Mouse (Mus musculus) liver, embryonic 11.5 days (tissue): ENCODE measurements at regions not wholly inside any gene's neighbourhood (a gene's known extent, or its start where the extent isn't known, plus 50 kb on each side); places are given as distances from the start of the nearest gene placed in this dataset.

Experiments
- ATAC-seq: fragments of 200-750 bp; cut with Nextera tagmentation; replicated peaks from 2 replicates; pipeline ENCODE4 v1.8.0; 2017; ENCODE audit warnings: moderate number of reproducible peaks, mild to moderate bottlenecking, moderate TSS enrichment, moderate library complexity; ENCODE audit not compliant: low FRiP score
- DNase-seq: peaks from one replicate; pipeline ENCODE4 v3.0.0-alpha.2; 2017; ENCODE audit warnings: low spot score
- H3K27ac ChIP-seq: fragments of 300-500 bp; sonication (generic); 2 replicates; pipeline ENCODE4 v1.5.1; 2014; ENCODE audit warnings: mild to moderate bottlenecking, low read depth, low read length, control low read depth
- H3K27me3 ChIP-seq: fragments of 300-500 bp; sonication (generic); replicated peaks from 2 replicates; pipeline ENCODE4 v1.6.1; 2014; ENCODE audit warnings: low read length, mixed read lengths; ENCODE audit not compliant: control insufficient read depth, insufficient read depth
- H3K36me3 ChIP-seq: fragments of 300-500 bp; sonication (generic); 2 replicates; pipeline ENCODE4 v1.6.1; 2014; ENCODE audit warnings: mild to moderate bottlenecking, low read length, moderate library complexity, mixed read lengths; ENCODE audit not compliant: control insufficient read depth, insufficient read depth
- H3K4me1 ChIP-seq: fragments of 300-500 bp; sonication (generic); replicated peaks from 2 replicates; pipeline ENCODE4 v1.6.1; 2014; ENCODE audit warnings: low read length, mixed read lengths; ENCODE audit not compliant: control insufficient read depth, insufficient read depth
- H3K4me2 ChIP-seq: fragments of 300-500 bp; sonication (generic); 2 replicates; pipeline ENCODE4 v1.6.1; 2014; ENCODE audit warnings: mild to moderate bottlenecking, control low read depth, moderate library complexity
- H3K4me3 ChIP-seq: fragments of 300-500 bp; sonication (generic); 2 replicates; pipeline ENCODE4 v1.5.1; 2014; ENCODE audit warnings: low read depth, low read length, control low read depth
- H3K9ac ChIP-seq: fragments of 300-500 bp; sonication (generic); 2 replicates; pipeline ENCODE4 v1.6.1; 2014; ENCODE audit warnings: low read depth, low read length, control low read depth
- H3K9me3 ChIP-seq: fragments of 300-500 bp; sonication (generic); 2 replicates; pipeline ENCODE4 v1.6.1; 2016; ENCODE audit warnings: low read length, inconsistent platforms, mixed read lengths; ENCODE audit not compliant: control insufficient read depth
- WGBS: fragments of 180-500 bp; shearing (Covaris S2); extraction: QIAGEN DNeasy Blood & Tissue Kit; methylation state at CpG from one replicate; pipeline ENCODE4 v1.1.7; 2014; 5-methylcytosine and 5-hydroxymethylcytosine counted together

DNA sequence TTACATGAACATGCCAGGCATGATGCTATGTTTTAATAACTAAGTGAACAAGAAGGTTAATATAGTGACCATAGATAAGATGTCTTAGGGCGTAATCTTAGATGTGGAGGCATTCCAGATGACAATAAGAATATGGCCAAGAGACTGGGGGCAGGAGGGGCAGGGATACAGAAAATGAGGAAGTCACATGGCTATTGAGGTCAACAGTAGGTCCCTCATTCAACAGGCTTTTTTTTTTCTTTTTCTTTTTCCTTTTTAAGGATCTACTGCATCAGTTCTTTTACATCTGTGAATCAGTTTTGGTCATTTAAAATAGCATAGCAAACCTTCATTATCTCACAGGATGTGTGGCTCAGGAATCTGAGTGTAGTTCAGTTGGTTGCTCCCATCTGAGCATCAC lies 80.4 kb upstream of the Tmem164 start:
- Histone ChIP-seq H3K9ac (no peak overlapping the region), H3K4me2 (no peak overlapping the region), H3K9me3 (no peaks in the 10 kb centered on the region), H3K4me3 (no peak overlapping the region), H3K4me1 (no peaks in the 10 kb centered on the region), H3K27ac (no peak overlapping the region), H3K36me3 (no peaks in the 10 kb centered on the region), H3K27me3 (no peaks in the 10 kb centered on the region)
- ATAC-seq (no peak), DNase-seq (no peak)
- WGBS = 75% methylated on average over 1 of the region's 1 CpGs

DNA sequence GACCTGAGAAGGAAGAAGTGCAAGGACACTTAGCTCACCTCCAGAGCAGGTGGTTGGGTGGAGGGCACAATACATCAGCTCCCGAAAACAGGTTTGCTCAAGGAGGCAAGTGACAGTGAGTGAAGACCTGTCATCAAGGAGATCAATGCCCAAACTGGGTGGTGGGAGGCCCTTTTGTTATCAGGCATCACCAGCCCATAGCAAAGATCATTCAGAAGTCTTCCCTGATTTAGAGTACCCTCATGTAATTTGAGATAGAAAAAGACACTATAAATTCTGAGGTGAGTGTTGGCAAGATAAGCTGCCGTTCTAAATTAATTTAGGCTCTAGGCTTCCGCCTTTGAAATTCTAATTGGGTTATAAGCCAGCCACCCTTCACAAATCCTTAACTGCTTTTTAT lies 76.1 kb upstream of the Tmem164 start:
- ATAC-seq (no peak), DNase-seq (no peak)
- H3K27me3 ChIP-seq = no peaks in the 10 kb centered on the region
- H3K4me3 ChIP-seq = no peak overlapping the region
- H3K9ac ChIP-seq = no peak overlapping the region
- 56% methylated on average over 3 of the region's 3 CpGs for WGBS
- H3K27ac ChIP-seq = no peak overlapping the region
- H3K4me1 ChIP-seq = no peaks in the 10 kb centered on the region
- no peaks in the 10 kb centered on the region for H3K36me3 ChIP-seq
- no peaks in the 10 kb centered on the region for H3K9me3 ChIP-seq
- no peak overlapping the region for H3K4me2 ChIP-seq

DNA sequence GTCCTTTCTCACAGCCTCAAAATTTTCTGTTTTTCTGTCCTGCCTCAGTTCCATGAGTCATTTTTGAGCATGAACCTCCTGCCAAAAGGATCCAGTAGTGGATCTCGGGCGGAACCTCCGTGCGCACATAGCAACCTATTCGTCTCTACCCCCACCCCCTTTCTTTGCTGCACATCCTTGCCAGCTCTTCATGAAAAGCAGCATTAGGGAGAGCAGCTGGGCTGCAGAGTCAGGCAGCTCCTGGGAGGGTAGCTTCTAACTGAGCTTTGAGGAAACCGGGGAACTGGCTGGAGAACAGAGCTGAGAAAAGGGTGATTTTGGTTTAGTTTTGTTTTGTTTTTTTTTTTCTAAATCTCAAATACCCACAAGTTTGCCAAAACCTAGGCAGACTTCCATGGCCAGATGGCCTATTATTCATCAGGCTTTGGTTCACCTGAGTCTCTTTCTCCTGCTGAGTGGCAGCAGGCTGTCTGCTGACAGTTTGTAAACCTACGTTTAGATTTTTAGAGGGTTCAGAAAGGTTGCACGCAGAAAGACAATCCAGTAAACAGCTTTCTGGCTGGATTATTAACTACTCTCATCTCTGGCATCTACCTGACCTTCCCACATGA lies 74.5 kb upstream of the Tmem164 start:
- WGBS = 87% methylated on average over 8 of the region's 8 CpGs
- H3K9ac ChIP-seq = no peak overlapping the region
- DNase-seq (no peak), ATAC-seq (no peak)
- no peaks in the 10 kb centered on the region for H3K4me1 ChIP-seq
- H3K27me3 ChIP-seq = no peaks in the 10 kb centered on the region
- H3K9me3 ChIP-seq = no peaks in the 10 kb centered on the region
- no peak overlapping the region for H3K4me2 ChIP-seq
- no peaks in the 10 kb centered on the region for H3K36me3 ChIP-seq
- H3K4me3 ChIP-seq = no peak overlapping the region
- H3K27ac ChIP-seq = no peak overlapping the region

DNA sequence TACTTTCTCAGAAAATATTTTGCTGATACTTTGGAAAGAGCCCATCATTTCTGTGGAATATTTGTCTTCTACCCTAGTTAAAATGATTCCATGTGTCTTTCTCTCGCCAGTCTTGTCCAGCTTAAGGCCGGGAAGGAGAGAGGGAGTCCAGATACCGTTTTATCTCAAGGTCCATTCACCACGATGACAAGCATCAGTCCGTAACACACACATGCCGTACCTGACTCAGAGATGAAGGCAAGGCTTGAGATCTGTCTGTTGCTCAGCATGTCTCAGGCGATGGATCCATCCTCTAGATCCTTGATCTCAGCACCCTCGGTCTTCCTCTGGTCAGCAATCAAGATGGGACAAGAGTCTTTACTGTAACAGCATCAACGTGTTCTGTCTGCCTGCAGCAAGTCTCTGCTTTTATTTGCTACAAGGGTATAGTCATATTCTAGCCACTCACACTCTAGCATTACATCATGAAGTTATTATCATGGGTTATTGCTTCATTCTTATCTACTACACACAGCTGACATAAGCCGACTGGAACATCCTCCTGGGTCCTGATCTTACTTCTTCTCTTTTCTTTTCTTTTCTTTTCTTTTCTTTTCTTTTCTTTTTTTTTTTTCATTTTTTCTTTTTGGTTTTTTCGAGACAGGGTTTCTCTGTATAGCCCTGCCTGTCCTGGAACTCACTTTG lies 64.9 kb upstream of the Tmem164 start:
- no peak overlapping the region for H3K4me3 ChIP-seq
- ATAC-seq (no peak; the same call in 1 of the 2 replicates), DNase-seq (no peak)
- H3K9ac ChIP-seq = no peak overlapping the region
- H3K27ac ChIP-seq = no peak overlapping the region
- no peaks in the 10 kb centered on the region for H3K9me3 ChIP-seq
- 68% methylated on average over 11 of the region's 11 CpGs for WGBS
- no peaks in the 10 kb centered on the region for H3K4me1 ChIP-seq
- no peaks in the 10 kb centered on the region; the same call in 1 of the 2 replicates for H3K27me3 ChIP-seq
- no peak overlapping the region for H3K4me2 ChIP-seq
- no peaks in the 10 kb centered on the region for H3K36me3 ChIP-seq

DNA sequence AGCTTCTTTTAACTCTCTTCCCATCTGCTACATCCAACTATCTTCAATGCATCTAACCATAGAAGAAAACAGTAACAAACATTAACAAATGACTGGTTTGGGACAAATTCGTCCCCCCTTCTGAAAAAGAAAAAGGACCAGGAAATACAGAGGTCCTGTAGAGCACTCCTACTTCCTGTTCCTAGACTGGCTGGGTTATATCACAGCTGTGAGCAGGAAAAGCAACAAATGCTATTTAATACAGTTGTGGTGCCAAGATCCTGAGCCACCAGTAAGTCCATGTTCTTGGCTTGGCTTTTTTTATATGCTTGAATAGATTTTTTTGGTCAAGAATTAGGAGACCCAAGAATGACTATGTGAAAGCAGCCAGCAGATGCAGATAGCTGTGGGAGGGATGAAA lies 62.8 kb upstream of the Tmem164 start:
- Histone ChIP-seq H3K4me3 (no peak overlapping the region), H3K27me3 (no peaks in the 10 kb centered on the region), H3K9ac (no peak overlapping the region), H3K9me3 (no peaks in the 10 kb centered on the region), H3K4me1 (no peaks in the 10 kb centered on the region), H3K36me3 (no peaks in the 10 kb centered on the region), H3K4me2 (no peak overlapping the region), H3K27ac (no peak overlapping the region)
- no peak for ATAC-seq
- WGBS = 53% methylated on average over 1 of the region's 1 CpGs
- no peak for DNase-seq

DNA sequence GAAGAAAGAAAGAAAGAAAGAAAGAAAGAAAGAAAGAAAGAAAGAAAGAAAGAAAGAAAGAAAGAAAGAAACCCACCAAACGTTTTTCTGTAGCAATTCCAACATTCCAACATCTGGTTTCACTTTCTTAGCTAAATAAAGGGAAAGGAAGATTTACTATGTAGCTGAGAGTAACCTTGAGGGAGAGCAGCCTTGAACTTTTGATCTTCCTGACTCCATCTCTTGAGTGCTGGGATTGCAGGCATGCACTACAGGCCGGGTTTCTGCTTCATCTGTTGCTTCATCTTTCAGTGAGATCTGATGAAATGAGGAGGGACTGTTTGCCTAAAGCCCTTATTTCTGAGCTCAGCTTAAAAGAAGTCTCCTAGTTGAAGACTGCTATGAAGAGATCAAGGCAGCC lies 57.8 kb upstream of the Tmem164 start:
- DNase-seq (no peak), ATAC-seq (no peak)
- H3K27me3 ChIP-seq = no peaks in the 10 kb centered on the region
- no peak overlapping the region for H3K9ac ChIP-seq
- 29% methylated on average over 2 of the region's 2 CpGs for WGBS
- H3K27ac ChIP-seq = no peak overlapping the region
- H3K9me3 ChIP-seq = no peaks in the 10 kb centered on the region
- H3K4me1 ChIP-seq = no peaks in the 10 kb centered on the region
- no peak overlapping the region for H3K4me3 ChIP-seq
- no peaks in the 10 kb centered on the region for H3K36me3 ChIP-seq
- no peak overlapping the region for H3K4me2 ChIP-seq

DNA sequence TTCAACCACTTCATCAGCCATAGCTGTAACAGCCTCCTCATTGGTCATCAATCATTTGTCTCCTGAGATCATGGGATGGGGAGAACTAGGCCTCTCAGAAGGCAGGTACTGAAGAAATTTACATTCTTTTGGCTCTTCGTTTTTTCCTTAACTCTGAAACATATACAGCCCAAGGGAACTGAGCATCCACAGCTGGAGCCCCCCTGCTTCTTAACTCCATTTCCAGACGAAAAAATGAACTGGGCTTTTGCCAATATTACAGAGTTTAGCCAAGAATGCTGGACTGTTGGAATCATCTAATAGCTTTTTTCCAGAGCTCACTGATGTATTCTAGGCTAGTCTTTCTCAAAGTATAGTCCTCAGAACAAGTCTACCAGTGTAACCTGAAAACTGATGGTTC lies 57.3 kb upstream of the Tmem164 start:
- no peak overlapping the region for H3K9ac ChIP-seq
- H3K36me3 ChIP-seq = no peaks in the 10 kb centered on the region
- no peaks in the 10 kb centered on the region for H3K9me3 ChIP-seq
- no peak overlapping the region for H3K4me2 ChIP-seq
- 47% methylated on average over 2 of the region's 2 CpGs for WGBS
- no peak overlapping the region for H3K4me3 ChIP-seq
- no peak for ATAC-seq
- no peaks in the 10 kb centered on the region for H3K27me3 ChIP-seq
- H3K27ac ChIP-seq = no peak overlapping the region
- no peak for DNase-seq
- no peaks in the 10 kb centered on the region for H3K4me1 ChIP-seq
